Mouse (Mus musculus) 3T3-L1 (cell line): ENCODE data around the gene Dnajc16.
A peak's percentile ranks its signal among the peaks of the same experiment; 100 is the strongest.

Source experiments
- DNase-seq: peaks from one replicate; pipeline ENCODE4 v3.0.0-alpha.2; 2015; ENCODE audit warnings: low read depth, low spot score

Gene Dnajc16

DNA sequence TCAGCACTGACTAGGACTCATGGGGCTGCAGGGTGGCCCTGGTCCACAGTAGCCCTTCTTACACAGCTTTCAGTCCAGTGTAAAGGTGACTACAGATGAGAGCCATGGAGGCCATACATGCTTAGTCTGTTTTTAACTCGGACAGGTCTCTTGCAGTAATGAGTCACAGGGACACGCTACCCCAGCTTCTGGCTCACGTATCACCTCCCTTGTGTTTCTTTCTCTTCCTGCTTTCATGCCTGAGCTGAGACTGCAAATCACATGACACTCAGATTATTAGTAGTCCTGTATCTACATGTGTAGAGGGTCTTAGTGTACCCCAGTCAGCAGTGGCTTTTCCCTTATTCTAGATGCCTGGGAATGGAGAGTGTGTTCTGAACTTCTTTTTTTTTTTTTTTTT, 25.7 kb downstream of the Dnajc16 start:
- DNase-seq, result no peak

- no peak for DNase-seq
Observed at GRCm38 (mm10) chr4:141763476-141763875, 27.3 kb downstream of the Dnajc16 start.

- no peak for DNase-seq
Observed at GRCm38 (mm10) chr4:141762102-141762598, 28.6 kb downstream of the Dnajc16 start.

DNA sequence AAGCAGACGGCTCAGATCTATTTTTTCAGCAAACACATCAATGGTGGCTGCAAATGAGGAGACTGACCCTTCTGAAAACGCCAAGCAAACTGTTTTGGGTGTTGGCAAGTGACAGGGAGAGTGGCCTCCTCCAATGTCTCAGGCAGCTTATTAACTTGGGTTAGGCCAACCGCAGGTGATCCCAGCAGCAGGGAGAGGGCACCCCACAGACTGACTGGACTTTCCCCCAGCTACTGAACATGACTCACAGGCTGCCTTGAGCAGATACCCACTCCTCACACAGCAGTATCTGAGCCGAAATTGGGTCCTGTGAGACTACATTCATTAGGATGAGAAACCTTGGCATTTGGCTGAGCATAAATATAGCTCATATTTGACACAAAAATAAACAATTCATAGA, 29.8 kb downstream of the Dnajc16 start:
- no peak for DNase-seq

- DNase-seq, result no peak
Observed at GRCm38 (mm10) chr4:141758874-141759542, 31.7 kb downstream of the Dnajc16 start.

- no peak for DNase-seq
Observed at GRCm38 (mm10) chr4:141757124-141757523, 33.6 kb downstream of the Dnajc16 start.

DNA sequence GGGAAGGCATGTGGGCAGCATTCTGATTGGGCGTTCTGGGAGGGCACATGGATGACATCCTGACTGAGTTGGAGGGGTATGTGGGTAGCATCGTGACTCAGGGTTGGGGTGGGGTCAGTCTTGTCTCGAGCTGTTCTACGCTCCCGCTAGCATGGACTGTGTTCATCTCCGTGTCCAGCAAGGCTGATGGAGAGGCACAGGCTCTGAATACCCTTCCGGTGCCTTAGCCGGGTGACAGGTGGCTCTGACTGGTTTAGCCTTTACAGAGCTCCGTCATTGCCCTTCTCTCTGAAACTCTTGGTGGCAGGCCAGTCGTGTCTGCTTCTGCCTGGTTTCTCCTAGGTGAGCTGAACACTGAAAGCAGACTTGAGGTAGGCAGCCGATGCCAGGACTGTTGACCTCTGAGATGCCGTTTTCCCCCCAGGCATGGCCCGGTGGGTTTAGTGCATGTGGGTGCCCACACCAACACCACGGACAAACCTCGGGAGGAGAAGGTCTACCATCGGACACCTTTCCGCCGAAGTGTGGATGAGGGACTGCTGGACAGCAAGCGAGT, 35.3 kb downstream of the Dnajc16 start:
- no peak for DNase-seq

GRCm38 (mm10) chr4:141752076-141752421, 38.7 kb downstream of the Dnajc16 start:
- peak; percentile 19 for DNase-seq

DNA sequence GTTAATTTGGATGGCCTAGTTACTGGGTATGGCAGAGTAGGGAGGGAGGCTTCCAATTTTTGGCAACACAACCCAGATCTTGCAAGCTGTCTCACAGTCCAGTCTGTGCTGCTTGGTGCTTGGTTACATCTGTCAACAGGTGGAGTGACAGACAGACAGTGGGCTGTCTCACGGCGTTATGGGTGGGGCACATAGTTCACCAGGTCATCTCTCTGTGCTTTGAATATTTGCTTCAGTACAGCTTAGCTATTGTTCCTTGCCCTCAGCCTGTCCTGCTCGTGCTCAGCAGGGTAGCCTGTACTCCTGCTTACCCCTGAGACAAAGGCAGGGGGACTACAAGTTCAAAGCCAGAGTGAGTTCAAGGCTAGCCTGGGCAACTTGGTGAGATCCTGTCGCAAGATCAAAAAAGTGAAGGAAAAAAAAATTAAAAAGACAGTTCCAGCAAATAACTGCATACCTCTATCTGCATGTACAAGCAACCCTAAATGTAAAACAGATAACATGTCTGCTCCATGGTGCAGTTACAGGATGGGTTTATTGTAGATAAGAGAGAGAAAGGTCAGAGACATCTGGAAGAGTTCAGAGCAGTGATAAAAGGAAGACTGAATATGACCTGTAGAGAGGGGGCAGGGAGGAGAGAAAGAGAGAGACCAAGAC, 39.2 kb downstream of the Dnajc16 start:
- DNase-seq, result no peak

DNA sequence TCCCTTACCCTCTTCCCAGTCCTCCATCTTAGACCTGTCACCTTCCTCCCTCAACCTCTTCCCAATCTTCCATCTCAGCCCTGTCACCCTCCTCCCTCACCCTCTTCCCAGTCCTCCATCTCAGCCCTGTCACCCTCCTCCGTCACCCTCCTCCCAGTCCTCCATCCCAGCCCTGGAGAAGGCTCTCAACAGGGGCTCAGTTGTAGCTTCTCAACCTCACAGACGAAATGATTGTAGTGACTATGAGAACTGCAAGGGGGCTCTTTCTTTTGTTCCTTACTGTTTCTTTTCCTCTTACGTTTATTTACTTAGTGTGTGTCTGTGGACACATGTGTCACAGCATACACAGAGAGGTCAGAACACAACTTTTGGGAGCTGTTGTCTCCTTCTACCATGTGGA, 39.9 kb downstream of the Dnajc16 start:
- no peak for DNase-seq

GRCm38 (mm10) chr4:141749557-141749956, 41.2 kb downstream of the Dnajc16 start:
- DNase-seq, result no peak

DNA sequence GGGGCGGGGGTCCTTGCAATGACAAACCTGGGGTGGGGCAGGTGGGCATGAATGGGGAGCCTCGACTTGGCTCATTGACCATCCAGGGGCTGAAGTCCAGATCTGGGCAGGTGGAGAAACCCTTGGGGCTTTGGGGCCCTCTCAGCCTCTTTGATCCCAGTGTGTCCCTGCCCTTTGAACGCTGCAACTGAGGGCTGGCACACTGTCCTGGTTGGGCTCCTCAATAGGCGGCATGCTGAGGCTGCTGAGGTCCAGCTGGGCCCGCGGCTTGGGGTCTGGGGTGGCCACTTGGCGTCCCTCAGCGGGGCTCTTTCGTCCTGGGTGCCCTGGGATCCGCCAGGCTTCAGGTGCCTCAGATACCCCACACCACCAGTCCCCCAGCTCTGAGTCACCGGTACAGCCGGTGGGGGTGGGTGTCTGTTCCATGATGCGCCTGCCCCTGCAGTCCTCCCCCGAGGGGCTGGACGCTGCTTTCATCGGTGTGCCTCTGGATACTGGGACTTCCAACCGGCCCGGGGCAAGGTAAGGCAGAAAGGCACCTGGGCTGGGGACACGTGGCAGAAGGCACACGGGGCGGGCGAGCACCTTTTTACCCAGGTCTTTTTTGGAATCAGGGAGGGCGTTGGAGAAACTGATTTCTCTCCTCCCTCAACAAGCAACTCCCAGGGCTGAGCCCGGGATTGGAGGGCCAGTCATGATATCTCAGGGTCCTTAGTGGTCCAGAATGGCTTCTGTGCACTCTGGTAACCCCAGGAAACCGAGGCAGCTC, 44.0 kb downstream of the Dnajc16 start, which contains the start of gene Agmat:
TSS of gene Agmat (plus strand) at position 95 of the 769 bp plus-strand sequence.
- DNase-seq, result no peak

DNA sequence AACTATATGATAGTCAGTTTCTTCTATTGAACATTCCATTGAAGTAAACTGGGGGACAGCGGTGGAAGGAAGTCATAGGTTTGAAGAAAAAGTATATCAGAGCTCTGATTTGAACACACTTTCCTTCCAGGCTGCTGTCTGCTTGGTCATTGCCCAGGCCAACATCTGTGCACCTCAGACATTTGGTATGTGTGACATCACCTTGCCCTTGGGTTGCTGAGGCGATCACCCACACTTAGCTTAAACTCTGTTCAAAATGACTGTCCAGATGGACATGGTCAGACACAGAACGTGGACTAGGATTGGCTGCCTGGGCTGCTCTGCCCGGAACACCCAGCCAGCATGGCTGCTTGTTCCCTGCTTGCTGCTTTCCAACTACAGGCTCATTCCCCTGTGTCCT, 48.4 kb downstream of the Dnajc16 start:
- DNase-seq, result peak; percentile 59

DNA sequence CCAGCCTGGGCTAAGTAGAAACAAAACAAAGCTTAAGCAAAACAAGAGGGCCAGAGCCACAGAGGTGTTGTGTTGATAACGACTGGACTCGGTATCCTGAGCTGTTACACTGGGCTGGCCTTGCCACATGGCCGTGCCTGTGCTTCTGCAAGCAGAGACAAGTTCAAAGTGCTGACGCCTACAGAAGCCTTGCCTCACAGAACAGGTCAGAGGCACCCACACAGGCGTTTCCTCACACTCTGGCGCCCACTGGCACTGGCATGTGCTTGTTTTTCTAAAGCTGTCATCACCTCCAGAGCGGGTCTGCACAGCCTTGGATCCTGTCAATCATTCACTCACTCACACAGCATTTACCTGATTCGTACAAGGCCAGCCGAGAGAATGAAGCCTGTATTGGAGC, 48.9 kb downstream of the Dnajc16 start:
- DNase-seq, result peak; percentile 8

GRCm38 (mm10) chr4:141738015-141738414, 52.7 kb downstream of the Dnajc16 start:
- DNase-seq, result no peak

DNA sequence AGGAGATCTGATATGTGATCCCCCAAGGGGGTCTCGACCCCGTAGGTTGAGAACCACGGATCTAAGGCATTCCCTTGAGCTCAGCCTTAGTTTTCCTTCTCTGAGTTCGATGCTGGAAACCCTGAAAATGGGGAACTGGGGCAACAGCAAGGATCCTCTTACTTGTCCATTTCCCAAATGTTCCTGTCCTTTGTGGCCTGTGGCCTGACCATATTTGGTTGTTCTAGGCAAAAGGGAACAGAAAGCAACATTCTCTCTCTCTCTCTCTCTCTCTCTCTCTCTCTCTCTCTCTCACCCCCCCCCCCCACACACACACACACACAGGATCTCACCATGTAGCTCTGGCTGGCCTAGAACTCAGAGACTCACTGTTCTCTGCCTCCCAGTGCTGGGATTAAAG, 53.9 kb downstream of the Dnajc16 start:
- no peak for DNase-seq

- no peak for DNase-seq
Observed at GRCm38 (mm10) chr4:141735206-141735560, 55.5 kb downstream of the Dnajc16 start.

DNA sequence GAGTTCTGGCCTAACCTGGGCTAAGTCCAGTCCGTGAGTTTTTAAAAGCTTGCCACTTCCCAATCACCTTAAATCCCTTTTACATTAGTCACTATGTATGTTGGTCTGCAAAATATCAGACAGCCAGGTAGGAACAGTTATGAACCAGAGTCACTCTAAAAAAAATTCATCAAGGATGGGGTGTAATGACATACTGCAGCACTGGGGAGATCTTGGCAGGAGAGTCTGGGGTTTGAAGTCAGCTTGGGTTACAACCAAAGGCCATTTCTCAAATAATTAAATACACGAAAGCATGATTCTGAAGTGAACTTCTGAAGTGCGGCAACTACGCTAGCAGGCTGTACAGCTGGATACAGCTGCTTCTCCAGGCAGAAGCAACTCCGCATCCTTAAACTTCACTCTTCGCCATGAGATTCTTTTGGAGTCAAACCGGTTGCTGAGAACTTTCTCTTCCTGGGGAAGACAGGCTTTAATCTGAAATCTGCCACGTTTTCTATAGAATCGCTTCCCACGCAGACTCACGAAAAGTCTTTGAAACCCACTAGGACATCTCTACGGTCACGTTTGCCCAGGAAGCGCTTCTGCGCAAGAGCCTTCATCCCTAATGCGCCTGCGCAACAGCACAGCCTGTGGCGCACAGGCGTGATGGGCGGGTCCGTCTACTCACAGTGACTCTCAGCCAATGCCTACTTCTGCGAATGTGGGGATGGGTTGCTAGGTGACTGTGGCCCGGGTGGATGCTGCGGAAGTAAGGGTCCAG, 56.1 kb downstream of the Dnajc16 start:
- peak; percentile 76 for DNase-seq

- DNase-seq, result no peak
Observed at GRCm38 (mm10) chr4:141731766-141732165, 59.0 kb downstream of the Dnajc16 start.

DNA sequence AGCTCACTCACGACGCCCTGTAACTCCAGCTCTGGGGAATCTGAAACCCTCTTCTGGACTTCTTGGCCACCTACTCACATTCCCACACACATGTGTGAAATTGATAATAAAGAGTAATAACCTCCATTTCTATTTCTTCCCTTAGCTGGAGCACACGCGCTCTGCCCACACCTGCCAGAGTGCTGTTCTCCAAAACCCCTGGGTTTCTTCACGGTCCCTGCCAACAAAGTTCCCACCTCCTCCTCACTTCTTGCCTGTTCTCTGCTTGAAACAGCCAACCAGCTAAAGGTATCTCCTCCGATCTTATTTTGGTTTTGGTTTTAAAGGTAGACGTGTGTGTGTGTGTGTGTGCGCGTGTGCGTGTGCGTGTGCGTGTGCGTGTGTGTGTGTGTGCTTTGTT, 60.3 kb downstream of the Dnajc16 start:
- no peak for DNase-seq

DNA sequence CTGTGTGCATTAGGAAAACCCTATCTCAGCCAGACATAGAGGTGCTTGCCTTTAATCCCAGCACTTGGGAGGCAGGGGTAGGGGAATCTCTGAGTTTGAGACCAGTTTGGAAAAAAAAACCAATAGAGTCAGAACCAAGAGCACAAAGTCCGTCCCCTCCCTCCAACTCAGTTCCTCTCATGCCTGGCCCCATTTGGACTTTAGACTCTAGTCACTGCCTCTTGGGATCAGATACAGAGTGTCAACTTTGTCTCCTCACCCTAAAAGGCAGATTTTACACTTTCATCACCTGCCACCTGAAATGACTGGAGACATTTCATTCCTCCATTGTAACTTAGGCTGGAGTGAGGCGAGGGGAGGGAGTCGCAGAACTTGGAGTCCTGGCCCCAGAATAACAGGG, 61.5 kb downstream of the Dnajc16 start:
- no peak for DNase-seq

DNA sequence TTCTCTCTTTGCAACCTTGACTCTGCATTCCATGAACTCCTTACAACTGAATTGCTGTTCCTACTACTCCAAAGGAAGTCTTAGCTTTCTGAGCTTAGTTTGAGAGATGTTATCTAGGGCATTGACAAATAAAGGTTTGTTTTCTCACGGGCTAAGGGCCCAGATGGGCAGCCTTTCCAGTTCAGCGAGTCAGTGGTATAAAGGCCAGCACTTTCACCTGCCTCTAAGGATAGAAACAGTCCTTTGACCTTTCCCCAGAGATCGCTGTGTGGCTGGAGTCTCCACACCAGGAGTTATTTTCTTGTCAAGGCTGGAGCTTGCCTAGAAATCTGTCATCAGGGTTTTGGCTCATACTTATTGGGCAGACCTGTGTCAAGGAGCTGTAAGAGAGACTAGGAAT, 65.0 kb downstream of the Dnajc16 start:
- DNase-seq, result no peak
